Mouse (Mus musculus) lung, postnatal 10 days (tissue): ENCODE measurements around the gene Mia.
A peak's percentile ranks its signal among the peaks of the same experiment; 100 is the strongest.

Experiments
- DNase-seq: peaks from one replicate; pipeline ENCODE4 v3.0.0; 2021

The Mia gene

GRCm38 (mm10) chr7:27184964-27185363, 4.0 kb upstream of the Mia start:
- no peak for DNase-seq

DNA sequence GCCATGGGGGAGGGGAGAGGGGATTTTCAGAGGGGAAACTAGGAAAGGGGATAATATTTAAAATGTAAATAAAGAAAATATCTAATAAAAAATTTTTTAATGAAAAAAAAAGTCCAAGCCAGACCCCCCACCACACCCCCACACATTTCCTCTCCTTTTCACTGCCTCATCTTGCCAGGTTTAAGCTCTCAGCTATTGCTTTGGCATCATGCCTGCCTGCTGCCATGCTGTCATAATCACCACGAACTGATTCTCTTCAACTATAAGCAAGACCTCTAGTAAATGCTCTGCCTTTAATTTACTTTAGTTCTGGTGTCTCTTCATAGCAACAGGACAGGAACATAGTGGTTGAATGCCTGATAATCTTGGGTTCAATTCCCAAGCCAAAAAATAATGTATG, 1.5 kb upstream of the Mia start:
- no peak for DNase-seq

GRCm38 (mm10) chr7:27180036-27180435, 921 bp downstream of the Mia start:
- peak; percentile 61 for DNase-seq

- no peak for DNase-seq
Measured at GRCm38 (mm10) chr7:27179217-27179918, 1.6 kb downstream of the Mia start.

DNA sequence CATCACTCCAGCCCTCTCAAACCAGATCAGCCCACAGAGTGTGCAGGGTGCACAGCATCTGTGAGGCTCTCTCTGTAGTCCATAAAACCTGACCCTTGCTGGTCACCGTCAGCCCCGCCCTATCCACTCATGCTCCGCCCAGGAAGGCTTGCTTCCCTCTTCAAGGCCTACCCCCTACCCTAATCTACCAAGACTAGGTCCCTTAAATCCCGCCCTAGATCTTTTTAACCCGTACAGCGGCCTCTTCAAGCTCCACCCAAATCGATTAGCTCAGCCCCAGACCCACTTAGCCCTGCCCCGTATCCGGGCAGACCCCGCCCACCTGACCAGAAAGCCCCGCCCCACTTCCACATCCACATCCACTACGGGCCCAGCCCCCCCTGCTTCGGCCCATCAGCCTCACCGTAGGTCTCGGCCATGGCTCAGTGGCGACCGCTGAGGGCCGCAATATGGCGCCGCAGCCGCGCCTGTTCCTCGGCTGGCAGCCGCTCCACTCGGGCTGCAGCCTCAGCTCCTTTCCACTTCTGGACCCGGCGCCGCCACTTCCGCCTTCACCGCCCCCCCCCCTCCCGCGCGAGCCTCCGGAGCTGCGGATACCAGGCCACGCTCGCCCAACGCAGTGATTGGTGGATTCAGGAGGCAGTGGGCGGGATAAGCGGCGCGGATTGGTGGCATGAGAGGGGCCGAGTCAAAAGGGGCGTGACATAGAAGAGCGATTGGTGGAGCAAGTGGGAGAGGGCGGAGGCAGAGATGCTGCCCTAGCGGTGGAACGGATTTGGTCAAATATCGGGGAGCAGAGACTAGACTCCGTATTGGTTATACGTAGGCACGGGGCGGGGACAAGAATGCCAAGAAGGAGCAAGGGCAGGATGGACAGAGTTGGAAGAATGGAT, 2.4 kb downstream of the Mia start, which contains the start of gene Rab4b:
Gene Rab4b (minus strand): TSS at position 573 of the 893 bp plus-strand sequence.
- peak; percentile 100 for DNase-seq

DNA sequence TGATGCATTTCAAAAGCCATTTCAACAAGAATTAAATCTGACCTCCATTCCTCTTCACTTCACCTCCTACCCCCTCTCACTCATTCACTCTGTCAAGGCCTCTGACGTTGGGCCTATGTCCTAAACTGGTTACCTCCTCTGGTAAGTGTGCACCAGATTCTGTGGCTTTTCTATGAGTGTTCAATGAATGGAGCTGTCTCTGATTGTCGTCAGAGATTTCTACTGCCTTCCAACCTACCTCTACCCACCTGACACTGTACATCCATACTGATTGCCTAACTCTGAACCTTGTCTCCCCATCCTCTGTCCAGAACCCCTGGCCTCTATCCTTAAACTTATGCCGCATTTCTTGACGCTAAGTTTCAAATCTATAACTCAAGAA, 3.0 kb downstream of the Mia start:
- no peak for DNase-seq

GRCm38 (mm10) chr7:27174896-27175295, 6.1 kb downstream of the Mia start:
- DNase-seq: no peak

DNA sequence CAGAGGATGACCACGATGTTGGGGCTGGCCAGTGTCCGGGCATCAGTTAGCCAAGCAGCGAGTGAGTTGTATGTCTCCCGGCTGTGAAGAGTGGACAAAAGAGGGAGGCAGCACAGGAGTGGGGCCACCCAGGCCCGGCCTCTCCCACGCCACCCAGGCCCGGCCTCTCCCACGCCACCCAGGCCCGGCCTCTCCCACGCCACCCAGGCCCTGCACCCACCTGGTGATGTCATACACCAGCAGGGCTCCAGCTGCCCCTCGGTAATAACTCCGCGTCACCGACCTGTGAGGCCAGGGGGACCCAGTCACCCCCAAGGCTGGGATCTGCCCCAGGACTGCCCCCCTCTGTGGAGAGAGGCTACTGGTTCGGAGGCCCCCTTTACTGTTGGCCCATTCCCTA, 6.5 kb downstream of the Mia start:
- DNase-seq: no peak

DNA sequence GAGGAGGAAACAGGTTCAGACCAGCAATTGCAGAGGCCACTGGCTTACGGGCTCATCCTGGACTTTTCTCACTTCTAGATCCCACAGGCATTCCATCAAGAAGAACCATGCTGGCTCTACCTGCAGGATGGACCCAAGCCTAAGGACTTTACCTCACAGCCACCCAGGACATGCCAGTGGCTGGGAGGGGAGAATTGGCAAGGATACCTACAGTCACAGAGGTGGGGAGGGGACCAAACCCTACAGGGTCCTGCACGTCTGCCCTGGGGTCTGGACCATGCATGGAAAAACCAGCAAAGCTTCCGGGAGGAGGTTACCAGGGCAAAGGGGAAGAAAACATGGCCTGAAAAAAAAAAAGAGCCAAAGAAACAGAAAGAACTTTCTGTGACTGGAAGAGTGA, 10.0 kb downstream of the Mia start:
- no peak for DNase-seq

DNA sequence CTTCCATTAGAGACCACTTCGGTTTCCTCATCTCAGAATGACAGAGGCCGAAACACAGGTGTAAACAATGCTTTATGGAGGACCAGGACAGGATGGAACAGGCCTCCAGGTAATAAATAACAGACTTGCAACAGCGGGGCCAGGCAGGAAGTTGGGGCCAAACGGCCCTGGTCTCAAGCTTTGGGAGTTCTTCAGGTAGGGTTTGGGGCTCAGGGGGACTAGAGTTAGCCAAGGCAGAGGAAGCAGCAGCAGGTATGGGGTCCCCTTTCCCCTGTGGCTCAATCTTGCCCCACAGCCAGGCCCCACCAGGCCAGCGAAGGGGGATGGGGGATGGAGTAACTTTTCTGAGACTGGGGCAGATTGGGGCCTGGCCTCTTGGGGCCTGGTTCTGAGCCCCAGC, 12.6 kb downstream of the Mia start:
- DNase-seq: no peak

DNA sequence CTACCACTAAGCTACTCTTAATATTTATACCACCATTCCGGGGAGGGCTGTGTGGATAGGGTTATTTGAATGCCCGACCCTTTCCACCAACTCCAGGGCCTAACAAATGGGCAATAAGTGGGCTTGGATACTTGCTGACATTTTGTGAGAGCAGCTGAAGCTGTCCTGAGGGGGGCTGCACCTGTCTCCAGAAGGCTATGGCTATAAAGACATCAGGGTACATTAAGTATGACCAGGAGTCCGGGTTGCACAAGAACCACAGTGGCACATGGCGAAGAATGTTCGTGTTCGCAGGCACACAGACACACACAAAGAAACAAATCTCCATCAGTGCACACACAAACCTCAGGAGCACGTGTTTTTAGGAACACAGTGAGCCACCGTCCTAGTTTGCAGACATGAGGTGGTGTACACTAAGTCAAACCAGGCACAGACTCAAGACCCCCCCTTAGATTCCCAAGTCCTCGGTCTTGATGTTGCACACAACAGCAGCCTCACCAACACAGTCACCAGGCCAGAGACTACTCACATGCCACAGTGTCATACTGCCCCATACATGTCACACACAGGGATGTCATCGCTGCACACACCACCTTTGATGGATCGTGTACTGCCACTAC, 13.4 kb downstream of the Mia start:
- DNase-seq: no peak

DNA sequence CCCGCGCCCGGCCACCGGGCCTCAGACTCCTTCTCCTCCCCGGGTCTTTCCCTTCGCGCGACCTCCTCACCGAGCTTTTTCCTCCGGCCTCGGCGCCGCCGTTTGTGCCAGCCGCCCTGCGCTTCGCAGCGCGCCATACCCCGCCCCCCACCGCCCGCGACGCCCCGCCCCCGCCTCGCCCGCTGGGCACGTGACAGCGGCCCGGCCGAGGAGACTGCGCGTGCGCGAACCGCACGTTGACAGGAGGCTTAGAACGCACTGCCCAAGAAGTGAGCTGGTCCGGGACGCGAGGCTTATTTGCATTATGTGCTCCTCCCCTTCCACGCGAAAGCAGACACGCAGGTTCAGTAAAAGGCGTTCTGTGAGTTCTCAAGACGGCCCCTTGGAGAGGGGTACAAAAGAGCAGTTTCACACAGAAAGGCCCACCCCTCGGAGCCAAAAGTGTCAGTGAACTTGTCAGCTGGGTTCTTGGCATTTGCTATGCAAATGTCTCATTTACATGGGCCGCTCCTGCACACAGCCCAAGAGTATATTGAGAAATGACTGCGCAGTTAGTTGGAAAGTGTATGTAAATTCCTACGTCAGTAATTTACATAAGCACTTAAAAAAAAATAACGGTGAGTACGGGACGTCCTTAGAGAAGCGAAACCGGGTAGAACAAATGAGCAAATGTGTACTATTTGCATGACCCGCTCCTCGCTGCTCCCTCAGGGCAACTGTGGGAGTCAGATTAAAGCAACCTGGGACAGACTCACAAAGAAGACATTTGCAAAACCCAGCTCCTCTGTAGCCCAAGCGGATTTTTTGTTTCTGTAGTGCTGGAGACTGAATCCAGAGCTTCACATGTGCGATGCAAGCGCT, 14.1 kb downstream of the Mia start, which contains the start of gene Egln2:
Gene Egln2 (minus strand): TSS at position 189 of the 861 bp plus-strand sequence.
- peak; percentile 95 for DNase-seq

DNA sequence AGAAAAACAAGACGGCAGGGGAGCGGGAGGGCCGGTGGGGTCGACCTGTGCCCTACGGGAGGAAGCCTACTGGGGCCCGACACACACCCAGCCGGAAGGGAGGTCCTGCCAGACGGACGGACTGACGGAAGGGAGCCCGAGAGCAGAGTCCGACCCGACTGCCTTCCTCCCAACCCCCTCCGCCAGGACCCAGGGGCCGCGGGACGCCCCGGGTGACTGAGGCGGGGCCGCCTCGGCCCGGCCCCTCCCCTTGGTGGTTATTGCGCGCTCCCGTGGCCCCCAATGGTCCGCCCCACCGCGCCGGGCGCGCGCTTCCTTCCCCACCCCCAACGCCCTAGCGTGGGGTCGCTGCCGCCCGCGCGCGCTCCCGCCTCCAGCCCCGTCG, 14.7 kb downstream of the Mia start:
- DNase-seq: peak; percentile 93

DNA sequence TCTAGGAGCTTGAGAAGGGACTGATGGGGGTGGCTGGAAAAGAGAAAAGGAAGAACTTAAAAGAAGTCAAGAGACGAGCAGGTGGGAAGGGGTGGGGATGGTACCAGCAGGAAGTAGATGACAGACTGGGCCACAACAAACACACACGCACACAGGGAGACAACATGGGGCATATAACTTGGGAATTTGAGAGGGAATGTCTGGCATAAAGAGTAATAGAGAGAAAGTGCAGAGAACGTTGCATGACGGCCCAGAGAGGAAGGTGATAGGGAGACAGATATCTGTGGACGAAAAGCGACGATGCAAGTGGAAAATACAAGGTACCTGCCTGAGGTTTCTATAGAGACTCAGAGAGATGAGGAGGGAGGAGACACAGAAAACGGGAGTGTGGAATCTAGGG, 15.3 kb downstream of the Mia start:
- no peak for DNase-seq

- no peak for DNase-seq
Measured at GRCm38 (mm10) chr7:27165007-27165655, 15.8 kb downstream of the Mia start.

DNA sequence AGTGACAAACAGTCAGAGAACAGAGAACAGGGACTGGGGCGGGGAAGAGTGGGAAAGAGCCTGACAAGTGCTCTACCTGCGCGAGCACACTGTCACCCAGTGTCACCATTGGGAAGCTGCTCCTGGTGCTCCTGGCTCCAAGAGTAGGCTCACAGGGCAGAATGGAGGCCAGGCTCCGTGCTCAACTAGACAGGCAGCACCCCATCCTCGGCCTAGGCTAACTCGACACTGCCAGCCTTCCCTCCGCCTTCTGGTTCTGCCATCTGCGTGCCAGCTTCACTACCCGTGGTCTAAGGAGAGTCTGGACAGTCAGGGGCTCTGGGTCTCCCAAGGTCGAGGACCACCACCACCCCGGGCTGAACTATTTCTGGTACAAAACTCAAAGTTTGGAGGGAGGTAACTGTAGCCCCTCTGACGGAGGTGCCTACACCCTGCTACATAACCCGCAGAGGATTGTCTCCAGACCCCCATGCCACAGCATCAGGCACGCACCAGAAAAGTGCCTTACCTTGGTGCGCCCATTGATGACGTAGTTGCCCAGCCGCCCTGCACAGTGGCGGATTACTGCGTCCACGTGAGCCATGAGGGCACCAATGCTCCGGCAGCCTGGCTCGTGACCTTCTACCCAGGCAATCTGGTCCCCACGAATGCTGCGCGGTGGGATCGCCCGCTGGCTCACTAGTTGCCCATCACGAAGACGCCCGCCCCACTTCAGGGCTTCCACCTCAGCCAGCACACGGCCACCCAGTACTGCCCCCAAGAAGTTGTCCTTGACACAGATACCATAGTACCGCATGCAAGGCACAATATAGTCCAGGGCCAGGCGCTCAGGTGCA, 16.6 kb downstream of the Mia start:
- no peak for DNase-seq

GRCm38 (mm10) chr7:27163450-27163805, 17.5 kb downstream of the Mia start:
- no peak for DNase-seq

DNA sequence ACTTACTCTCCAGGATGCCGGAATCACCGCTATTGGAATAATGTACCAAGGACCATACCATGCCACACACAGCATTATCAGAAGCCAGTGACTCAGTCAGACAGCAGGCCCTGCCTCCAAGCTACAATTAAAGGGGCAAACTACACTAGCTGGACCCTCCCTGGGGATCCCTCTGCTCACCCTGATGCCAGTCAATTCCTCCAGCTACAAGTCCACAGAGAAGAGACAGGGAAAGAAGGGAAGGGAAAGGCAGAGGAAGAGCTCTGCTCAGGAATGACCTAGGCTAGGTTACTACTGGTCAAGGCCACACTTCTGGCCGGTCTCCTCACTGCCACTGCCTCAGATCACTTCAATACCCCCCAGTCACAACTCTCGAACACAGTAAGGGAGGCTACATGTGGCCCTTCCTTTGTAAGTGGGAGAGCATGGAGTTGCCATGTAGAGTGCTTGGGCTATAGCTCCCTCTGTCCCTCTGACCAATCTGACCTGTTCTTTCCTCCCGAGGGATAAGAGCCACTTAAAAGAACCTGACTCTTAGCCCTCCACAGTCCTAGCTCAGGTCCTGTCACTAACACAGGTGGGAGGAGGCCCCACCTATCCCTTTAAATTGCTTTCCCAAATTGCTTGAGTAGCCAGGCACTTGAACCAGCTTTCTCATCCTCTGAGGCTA, 18.0 kb downstream of the Mia start:
- DNase-seq: no peak

- DNase-seq: no peak
Measured at GRCm38 (mm10) chr7:27161744-27162143, 19.2 kb downstream of the Mia start.

- DNase-seq: no peak
Measured at GRCm38 (mm10) chr7:27160921-27161320, 20.0 kb downstream of the Mia start.

- peak; percentile 96 for DNase-seq
Measured at GRCm38 (mm10) chr7:27159882-27160281, 21.1 kb downstream of the Mia start.
